Mouse (Mus musculus) kidney, postnatal 14 days (tissue): ENCODE results near the gene Odf3l1.

Experiments
- DNase-seq: peaks from one replicate; pipeline ENCODE4 v3.0.0; 2022; ENCODE audit warnings: mixed read lengths

Odf3l1 gene

DNA sequence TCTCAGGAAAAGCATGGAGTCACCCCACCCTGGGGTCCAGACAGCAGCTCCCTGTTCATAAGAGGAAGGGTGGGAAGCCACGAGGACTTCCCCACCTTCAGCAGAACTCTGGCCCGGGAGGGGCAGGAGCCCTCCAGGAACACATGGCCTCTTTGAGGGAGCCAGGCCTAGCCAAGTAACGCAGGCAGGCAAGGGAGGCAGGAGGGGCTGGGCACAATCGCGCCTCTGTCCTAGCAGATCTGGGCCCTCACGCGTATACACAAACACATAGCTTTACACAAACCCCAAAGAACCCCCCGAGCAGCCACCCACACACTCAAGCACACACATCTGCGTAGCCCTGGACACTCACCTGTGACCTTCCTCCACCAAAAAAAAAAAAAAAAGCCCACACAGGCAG is 16.3 kb upstream of the Odf3l1 start:
- no peak for DNase-seq

- DNase-seq = no peak
Measured at GRCm38 (mm10) chr9:56877284-56877683, 12.8 kb upstream of the Odf3l1 start.

DNA sequence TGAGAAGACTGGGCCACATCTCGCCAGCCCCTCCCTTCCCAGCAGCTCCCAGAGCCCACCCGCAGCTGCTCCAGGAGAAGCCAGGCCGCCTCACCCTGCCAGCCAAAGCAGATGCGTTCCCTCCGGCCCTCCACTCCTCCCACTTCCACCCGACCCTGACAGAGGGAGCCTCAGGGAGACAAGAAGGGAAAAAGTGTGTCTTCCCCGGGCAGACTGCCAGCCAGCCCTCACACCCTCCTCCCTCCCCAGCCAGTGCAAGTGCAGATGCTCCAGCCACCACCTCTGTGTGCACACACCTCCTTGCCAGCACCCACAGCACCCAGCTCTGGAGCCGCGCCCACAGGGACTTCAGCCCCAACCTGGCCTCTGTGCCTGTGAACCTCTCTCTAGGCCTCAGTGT is 12.3 kb upstream of the Odf3l1 start:
- DNase-seq = peak; percentile 68

DNA sequence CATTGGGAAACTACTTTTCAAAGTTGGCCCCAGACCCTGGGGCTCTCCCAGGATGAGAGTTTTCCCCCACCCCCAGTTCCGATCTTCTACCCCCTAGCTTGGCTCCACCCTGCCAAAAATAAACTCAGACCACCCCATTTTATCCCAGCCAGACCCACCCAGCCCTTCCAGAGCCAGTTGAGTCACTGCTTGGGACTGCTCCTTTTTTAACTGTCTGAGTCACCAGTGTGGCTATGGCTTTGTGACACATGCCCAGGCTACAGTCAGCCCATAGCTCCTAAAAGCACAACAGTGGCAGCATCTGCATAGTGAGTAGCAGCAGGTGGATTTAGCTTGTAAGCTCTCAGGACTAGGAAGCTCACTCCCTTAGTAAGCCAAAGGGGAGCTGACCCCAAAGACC is 8.6 kb upstream of the Odf3l1 start:
- no peak for DNase-seq

- DNase-seq = no peak
Measured at GRCm38 (mm10) chr9:56872105-56872903, 7.8 kb upstream of the Odf3l1 start.

GRCm38 (mm10) chr9:56871191-56871590 is 6.7 kb upstream of the Odf3l1 start:
- DNase-seq = peak; percentile 55

- DNase-seq = no peak
Measured at GRCm38 (mm10) chr9:56870778-56871177, 6.3 kb upstream of the Odf3l1 start.

DNA sequence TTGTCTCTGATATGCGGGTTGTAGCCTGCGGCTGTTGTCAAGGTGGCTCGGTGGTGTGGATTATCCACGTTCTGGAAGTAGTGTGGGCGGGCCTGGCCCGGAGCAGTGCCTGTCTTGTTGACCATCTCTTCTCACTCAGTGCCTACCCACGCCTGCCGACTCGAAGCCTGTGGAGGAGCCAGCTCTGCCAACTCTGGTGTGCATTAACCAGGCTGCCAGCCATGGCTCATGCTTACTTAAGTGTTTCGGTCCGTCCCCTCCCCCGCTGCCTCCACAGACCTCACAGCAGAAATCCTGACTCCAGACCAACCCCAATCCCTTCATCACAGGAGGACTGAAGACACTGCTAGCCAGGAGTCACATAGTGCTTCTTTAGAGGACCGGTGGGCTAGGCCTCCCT is 5.1 kb upstream of the Odf3l1 start:
- peak; percentile 88 for DNase-seq

GRCm38 (mm10) chr9:56868292-56868691 is 3.8 kb upstream of the Odf3l1 start:
- DNase-seq = peak; percentile 74

GRCm38 (mm10) chr9:56866430-56866829 is 2.0 kb upstream of the Odf3l1 start:
- no peak for DNase-seq

GRCm38 (mm10) chr9:56865673-56866400 is 1.4 kb upstream of the Odf3l1 start:
- DNase-seq = no peak

- peak; percentile 91 for DNase-seq
Measured at GRCm38 (mm10) chr9:56864832-56865231, 353 bp upstream of the Odf3l1 start, which contains the start of gene Cspg4. TSS of gene Cspg4 (plus strand) at chr9:56865033.

DNA sequence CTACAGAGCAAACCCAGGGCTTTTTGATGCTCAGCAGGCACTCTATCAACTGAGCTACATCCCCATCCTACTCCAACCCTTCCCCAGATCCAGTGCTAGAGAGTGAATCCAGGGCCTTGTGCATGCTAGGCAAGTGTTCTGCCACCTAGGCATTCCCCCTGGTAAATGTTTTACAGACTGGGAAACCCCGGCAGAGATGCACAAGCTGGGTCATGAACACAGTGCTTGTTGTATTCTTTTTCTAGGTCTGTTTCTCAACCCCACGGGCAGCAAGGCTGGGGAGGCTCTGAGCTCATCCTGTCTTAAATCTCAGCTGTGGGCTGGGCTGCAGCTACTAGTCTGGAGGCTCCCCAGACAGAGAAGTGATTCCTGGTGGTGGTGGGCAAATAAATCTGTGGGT is 1.6 kb downstream of the Odf3l1 start:
- DNase-seq = peak; percentile 47

- DNase-seq = peak; percentile 57
Measured at GRCm38 (mm10) chr9:56860486-56861269, 3.8 kb downstream of the Odf3l1 start.

DNA sequence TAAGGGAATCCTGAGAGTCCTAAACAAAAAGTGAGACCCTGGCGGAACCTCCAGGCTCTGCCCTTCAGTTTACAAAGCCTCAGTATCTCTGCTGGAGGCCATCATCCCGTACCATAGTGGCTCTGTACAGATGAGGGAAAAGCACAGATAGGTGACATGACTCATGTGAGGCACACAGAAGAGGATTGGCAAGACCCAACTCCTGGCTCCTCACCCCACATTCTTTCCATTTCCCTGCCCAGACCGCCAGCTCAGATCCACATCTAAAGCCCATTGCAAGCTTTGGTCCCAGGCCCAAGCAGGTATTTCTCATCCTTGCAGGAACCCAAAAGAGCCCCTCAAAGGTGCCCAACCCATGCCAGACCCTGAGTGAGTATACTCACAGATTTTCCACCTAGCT is 4.4 kb downstream of the Odf3l1 start:
- DNase-seq = no peak

DNA sequence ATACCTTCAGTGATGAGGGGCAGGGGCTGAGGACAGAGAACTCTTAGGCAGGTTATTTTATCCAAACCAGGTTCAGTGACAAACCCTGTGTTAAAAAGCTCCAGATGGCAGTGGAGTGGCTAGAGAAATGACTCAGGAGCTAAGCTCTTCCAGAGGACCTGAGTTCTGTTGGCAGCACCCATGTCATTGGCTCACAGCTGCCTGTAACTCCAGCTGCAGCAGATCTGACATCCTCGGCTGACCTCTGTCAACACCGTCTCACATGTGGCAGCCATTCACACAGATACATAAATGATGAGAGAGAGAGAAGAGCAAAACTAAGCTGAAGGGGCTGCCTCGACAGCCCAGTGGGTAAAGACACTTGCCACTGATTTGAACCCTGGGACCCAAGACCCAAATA is 7.0 kb downstream of the Odf3l1 start:
- DNase-seq = no peak

GRCm38 (mm10) chr9:56851778-56852177 is 12.7 kb downstream of the Odf3l1 start:
- DNase-seq = no peak

DNA sequence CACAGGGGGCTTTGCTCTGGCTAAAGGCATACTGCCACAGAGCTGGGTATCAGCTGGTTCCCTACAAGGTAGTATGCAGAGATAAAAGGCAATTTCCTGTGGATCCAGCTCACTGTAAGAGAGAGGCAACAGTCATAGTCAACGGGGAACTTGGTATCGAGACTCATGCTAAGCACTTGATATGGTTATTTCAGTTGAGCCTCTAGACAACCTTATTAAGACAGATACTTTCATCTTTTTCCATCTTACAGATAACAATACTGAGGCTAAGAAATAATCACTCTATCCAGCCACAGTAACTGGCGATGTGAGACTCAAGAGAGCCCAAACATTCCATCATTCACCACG is 13.6 kb downstream of the Odf3l1 start:
- DNase-seq = no peak

DNA sequence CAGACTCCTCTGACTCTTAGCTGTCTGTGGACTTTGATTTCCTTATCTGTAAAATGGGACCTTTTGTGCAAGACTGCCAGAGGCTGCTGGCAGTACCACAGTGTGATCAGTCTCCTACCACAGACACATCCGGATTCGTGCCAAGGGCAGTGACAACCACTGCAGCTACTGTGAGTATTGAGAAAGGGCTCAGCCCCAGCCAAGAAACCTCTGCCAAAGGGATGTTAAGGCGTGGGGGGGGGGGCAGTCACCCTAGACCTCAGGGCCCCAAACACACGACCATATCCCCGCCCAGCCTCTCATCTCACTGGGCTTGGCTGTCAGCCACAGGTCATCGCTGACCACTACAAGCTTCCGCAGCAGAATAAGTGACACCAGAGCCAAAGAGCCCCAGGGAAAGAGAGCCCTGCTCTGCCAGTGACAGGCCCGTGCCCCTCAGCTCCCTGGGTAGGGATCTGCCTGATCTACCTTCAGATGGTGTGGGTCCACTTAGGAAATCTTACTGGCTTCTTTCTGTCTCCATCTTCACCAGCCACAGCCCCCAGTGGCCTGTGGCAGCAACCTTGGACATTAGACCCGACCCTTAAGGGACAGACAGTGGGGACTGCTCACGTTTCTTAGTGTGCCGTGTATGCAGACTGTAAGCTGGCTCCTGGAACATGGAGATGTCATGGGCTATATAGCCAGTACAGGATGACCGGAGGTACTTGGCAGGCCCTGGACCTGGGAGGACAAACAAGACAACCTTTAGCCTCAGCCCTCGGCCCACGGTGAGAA is 14.2 kb downstream of the Odf3l1 start:
- DNase-seq = peak; percentile 40

- peak; percentile 81 for DNase-seq
Measured at GRCm38 (mm10) chr9:56847523-56847922, 17.0 kb downstream of the Odf3l1 start.

DNA sequence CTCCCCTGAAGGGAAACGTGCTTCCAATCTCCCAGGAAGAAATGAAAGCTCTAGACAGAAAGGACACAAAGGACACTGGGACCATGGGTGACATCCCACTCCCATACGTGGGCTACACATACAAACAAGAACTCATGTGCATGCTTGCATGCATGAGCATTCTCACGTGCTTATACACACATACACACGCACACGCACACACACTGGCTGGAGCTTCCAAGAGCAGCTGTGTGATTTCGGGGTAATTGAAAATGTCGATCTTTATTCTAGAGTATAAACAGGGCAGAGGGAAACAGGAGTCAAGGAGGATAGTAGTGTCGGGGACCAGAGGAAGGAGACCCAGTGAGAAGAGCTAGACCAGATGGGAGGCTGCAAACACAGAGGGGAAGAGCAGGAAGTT is 19.8 kb downstream of the Odf3l1 start:
- no peak for DNase-seq

GRCm38 (mm10) chr9:56843679-56844188 is 20.7 kb downstream of the Odf3l1 start:
- peak; percentile 81 for DNase-seq
